Mouse (Mus musculus) naive thymus-derived CD4-positive, alpha-beta T cell, adult 2 months (primary cell): ENCODE data around the gene Loxl4.

ENCODE experiments used
- DNase-seq: peaks from one replicate; pipeline ENCODE4 v3.0.0-alpha.2; 2011; ENCODE audit warnings: low read depth

The Loxl4 gene

DNA sequence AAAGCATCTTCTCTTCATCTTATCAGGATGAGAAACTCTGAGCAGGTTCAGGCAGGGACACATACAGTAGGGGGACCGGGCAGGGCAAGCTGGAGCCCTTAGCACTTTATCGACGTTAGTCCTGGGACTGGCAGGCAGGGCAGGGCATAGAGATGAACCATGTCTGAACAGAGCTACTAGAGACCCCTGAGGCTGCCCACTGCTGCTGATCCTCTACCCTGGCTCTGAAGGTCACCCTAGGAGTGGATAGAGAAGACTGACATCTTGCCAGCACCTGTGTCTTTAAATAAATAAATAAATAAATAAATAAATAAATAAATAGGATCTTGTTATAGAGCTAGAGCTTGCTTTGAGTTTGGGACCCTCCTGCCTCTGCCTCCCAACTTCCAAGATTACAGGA is 2.9 kb downstream of the Loxl4 start:
- DNase-seq: no peak

GRCm38 (mm10) chr19:42608082-42608481 is 4.5 kb downstream of the Loxl4 start:
- no peak for DNase-seq

DNA sequence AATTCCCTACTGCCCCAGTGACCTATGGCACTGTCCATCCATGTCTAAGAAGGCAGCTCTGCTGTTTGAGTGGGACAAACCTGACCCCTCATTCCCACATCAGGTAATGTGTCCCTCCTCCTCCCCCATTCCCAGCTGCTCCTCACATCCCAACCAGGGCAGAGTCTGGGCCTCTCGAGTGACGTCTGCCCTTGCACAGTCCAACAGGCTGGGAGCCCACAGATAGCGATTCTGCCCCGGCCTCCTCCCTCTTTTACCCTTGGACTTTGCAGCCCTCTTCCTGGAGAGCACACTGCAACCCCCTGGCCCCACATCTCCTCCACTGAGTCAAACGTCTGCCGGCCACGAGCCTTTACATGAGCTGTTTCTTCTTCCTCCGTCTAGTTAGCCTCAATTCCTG is 10.0 kb downstream of the Loxl4 start:
- no peak for DNase-seq

DNA sequence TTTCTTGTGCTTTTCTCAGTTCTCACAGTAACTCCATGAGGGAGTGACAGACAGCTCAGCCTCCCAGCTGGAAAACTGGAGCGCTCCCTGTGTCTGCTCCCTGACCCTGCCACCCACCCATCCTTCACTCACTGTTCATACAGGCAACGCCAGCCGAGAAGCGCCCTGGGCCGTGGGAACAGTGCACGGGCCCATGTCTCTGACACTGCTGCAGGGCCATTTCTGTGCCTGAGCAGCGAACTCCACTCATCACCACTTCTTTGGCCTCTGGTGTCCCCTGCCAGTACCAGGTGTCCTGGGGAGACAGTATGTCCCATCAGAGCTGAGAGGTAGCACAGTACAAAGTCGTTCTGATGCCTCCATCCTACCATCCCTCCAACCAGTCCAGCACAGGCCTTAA is 10.6 kb downstream of the Loxl4 start:
- no peak for DNase-seq

DNA sequence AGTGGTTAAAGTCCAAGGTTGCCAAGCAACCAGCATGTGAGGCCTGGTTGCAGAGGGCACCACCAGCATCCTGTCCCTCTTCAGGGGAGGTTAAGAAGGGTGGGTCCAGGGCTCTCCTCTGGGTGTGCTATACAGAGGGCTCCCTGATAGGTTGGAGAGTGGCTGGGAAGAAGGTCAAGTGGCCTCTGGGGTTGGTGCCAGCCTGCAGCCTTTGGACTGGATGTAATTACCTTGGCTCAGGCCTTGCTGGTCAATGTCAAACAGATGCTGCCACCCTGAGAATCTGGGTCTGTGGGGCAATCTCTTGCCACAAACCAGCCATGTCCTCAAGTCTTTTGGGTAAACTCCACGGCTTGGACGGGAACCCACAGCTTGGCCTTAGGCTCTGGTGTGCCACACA is 11.2 kb downstream of the Loxl4 start:
- no peak for DNase-seq

GRCm38 (mm10) chr19:42600591-42600990 is 12.0 kb downstream of the Loxl4 start:
- DNase-seq: no peak

GRCm38 (mm10) chr19:42599891-42600290 is 12.7 kb downstream of the Loxl4 start:
- no peak for DNase-seq

GRCm38 (mm10) chr19:42597896-42598295 is 14.7 kb downstream of the Loxl4 start:
- no peak for DNase-seq

GRCm38 (mm10) chr19:42597286-42597685 is 15.3 kb downstream of the Loxl4 start:
- no peak for DNase-seq

- DNase-seq: no peak
These were observed 17.5 kb downstream of the Loxl4 start for GRCm38 (mm10) chr19:42595066-42595465.

- no peak for DNase-seq
These were observed 19.2 kb downstream of the Loxl4 start for GRCm38 (mm10) chr19:42593456-42593855.

- no peak for DNase-seq
These were observed 21.1 kb downstream of the Loxl4 start for GRCm38 (mm10) chr19:42591534-42591933.

- DNase-seq: no peak
These were observed 23.4 kb downstream of the Loxl4 start for GRCm38 (mm10) chr19:42589246-42589645.

- DNase-seq: no peak
These were observed 24.9 kb downstream of the Loxl4 start for GRCm38 (mm10) chr19:42587704-42588103.

DNA sequence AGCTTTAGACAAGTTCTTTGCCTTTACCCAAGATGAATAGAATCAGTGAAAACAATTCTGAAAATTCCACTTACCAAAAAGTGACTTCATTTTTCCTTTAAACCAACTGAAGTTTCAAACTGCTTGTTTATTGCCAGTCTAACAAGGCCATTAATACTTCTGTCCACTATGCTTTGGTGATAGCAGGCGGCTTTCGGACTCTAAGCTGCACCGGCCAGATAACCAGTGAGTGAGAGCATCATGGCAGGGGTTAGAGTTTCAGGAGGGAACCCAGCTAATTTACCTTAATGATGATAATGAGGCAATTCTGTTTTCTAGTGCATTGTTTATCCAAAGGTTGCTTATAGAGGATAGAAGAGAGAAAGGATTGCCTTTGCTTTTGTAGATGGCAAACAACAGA is 28.4 kb downstream of the Loxl4 start:
- no peak for DNase-seq

DNA sequence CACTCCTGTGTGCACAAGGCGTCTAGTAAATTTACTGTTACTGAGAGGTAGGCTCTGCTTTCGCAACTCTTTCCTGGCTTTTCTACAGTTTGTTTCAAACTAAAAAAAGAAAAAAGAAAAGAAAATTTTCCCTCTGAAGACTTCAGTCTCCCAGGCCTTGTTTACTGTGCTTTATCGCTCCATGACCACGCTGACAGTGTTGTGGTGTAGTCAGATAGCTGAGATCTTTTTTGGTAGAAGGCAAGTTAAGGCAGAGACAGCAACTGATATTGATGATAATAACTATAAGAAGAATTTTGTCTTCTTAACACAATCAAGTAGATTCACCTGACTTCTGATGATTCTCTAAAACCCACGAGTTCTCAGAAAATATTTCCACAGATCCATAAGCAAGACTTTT is 28.9 kb downstream of the Loxl4 start:
- no peak for DNase-seq

DNA sequence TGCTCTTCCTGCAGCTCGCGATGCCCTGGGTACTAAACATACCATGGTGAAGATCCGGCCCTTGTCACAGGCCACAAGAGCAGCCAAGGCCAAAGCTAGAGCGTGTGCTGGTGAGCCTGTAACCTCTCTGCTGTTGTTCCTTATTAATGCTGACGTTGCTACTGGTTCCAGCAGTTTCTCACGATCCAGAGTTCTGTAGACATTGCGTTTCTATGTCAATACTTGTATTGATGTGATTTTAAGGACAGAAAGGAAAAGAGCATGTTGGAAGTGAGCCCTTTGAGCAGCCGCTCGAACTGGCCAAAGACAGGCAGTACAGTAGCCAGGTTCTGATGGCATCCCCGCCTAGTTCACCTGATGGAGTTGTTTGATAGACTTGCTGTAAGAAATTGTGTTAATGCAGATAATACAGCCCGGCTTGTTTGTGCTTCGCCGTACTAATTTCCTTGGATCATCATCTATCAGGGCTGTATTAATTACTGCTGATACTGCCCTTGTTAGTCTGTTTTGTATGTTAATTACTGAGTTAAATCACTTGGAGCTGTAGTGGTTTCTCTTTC is 29.7 kb downstream of the Loxl4 start:
- DNase-seq: no peak

- DNase-seq: no peak
These were observed 31.9 kb downstream of the Loxl4 start for GRCm38 (mm10) chr19:42580701-42581100.

GRCm38 (mm10) chr19:42578631-42579030 is 34.0 kb downstream of the Loxl4 start:
- no peak for DNase-seq

- no peak for DNase-seq
These were observed 35.8 kb downstream of the Loxl4 start for GRCm38 (mm10) chr19:42576856-42577255.

DNA sequence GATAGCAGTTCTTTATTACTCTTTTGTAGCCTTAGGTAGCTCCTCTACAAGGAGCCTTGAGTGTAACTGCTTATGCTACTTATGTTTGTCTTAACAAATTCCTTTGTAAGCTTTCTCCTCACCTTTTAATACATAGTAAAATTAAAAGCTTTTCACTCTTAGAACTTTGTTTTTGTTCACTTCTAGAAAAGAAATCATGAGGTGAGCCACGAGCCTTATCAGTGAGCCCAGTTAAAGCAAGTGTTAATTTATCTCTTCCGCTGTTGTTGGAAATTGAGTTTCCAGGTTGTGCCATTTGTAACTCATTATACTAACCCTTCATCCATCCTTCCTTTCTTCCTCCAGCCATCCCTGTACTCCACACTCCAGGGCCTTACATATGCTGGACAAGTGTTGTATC is 37.3 kb downstream of the Loxl4 start:
- DNase-seq: no peak

GRCm38 (mm10) chr19:42571291-42571690 is 41.3 kb downstream of the Loxl4 start:
- DNase-seq: no peak

GRCm38 (mm10) chr19:42569076-42569475 is 43.5 kb downstream of the Loxl4 start:
- no peak for DNase-seq

DNA sequence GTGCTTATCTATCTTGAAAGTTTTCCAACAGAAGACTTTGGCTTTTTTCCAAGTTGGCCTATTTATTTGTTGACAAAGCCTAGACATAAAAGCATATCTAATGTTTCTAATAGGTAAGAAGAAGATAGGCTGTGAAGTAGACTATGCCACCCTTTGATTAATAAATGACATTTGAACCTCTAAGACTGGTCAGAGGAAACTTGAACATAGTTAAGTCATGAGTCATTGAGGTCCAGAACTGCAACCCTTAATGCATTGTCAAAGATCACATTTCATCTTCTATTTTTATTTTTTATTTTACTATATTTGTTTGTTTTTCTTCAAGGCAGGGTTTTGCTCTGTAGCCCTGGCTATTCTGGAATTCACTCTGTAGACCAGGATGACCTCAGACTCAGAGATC is 45.6 kb downstream of the Loxl4 start:
- DNase-seq: no peak
